In the genomic region with DNA sequence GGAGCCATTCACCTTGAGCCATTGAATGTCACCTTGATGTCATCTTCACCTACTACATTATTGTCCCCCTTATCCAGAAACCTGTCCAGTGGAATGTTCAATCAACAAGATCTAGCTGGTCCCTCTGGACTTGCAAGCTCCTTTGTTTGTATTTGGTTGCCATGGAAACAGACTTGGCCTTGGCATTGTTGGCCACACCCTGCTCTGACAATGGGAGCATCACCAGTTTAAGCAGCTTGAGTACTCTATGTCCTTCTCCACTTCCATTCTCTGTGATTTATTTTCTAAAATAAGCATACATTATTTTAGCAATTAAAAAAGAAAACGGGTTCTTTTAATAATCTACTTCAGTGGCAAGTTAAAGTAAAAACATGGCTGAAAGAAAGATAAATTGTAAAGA, we compare ENCODE assay signal across 22 mouse cellular contexts.
A peak's percentile ranks its signal among the peaks of the same experiment; 100 is the strongest.
DNase-seq lines count a peak whose midpoint lies in the region; ATAC-seq and TF ChIP-seq lines count a peak whose summit lies in the region.
"Had no signal": no experiment of that assay in that cellular context is flagged by ENCODE, and none has a peak within 500 bp of the region (broad histone marks: within the 10 kb centered on the region; RNA-seq: fewer than 3 reads in every experiment).

No protein-coding gene starts in this region.

- H3K9me3 ChIP-seq in forebrain, embryonic 14.5 days (replicated peaks; ENCODE audit: control insufficient read depth, low read length) = no peaks in the 10 kb centered on the region
- H3K9me3 ChIP-seq in forebrain, embryonic 11.5 days (ENCODE audit: control insufficient read depth, low read length) = no peaks in the 10 kb centered on the region
- H3K9me3 ChIP-seq in midbrain, embryonic 14.5 days (ENCODE audit: control insufficient read depth, low read length) = no peaks in the 10 kb centered on the region
- no peaks in the 10 kb centered on the region for H3K9me3 ChIP-seq in midbrain, postnatal 0 days (ENCODE audit: low read length)
- no peaks in the 10 kb centered on the region for H3K9me3 ChIP-seq in forebrain, embryonic 16.5 days (ENCODE audit: control insufficient read depth, low read length)
- H3K9me3 ChIP-seq: forebrain, embryonic 13.5 days; heart, embryonic 15.5 days; hindbrain, embryonic 10.5 days; intestine, embryonic 15.5 days; kidney, embryonic 15.5 days; neural tube, embryonic 12.5 days had no signal

- H3K9ac ChIP-seq in forebrain, embryonic 14.5 days (ENCODE audit: low read length) = no peak overlapping the region
- no peak overlapping the region for H3K9ac ChIP-seq in forebrain, embryonic 11.5 days (ENCODE audit: low read length)
- no peak overlapping the region for H3K9ac ChIP-seq in midbrain, embryonic 14.5 days (replicated peaks; ENCODE audit: low read length)
- no peak overlapping the region for H3K9ac ChIP-seq in midbrain, postnatal 0 days (replicated peaks; ENCODE audit: low read length, poor library complexity, severe bottlenecking)
- H3K9ac ChIP-seq in forebrain, embryonic 16.5 days (replicated peaks; ENCODE audit: low read depth, low read length) = no peak overlapping the region
- H3K9ac ChIP-seq: forebrain, embryonic 13.5 days; heart, embryonic 15.5 days; intestine, embryonic 15.5 days; kidney, embryonic 15.5 days; neural tube, embryonic 12.5 days had no signal

- ATAC-seq in forebrain, embryonic 14.5 days = no peak
- ATAC-seq in forebrain, embryonic 11.5 days (replicated peaks; ENCODE audit: low FRiP score) = no peak
- ATAC-seq in midbrain, embryonic 14.5 days (ENCODE audit: low FRiP score, low TSS enrichment) = no peak
- ATAC-seq in midbrain, postnatal 0 days (ENCODE audit: low FRiP score) = no peak
- no peak for ATAC-seq in forebrain, embryonic 16.5 days
- ATAC-seq: forebrain, embryonic 13.5 days; intestine, embryonic 15.5 days had no signal

- H3K4me2 ChIP-seq in forebrain, embryonic 14.5 days (ENCODE audit: low read length) = no peak overlapping the region
- no peak overlapping the region for H3K4me2 ChIP-seq in forebrain, embryonic 11.5 days (ENCODE audit: low read depth, low read length, severe bottlenecking)
- H3K4me2 ChIP-seq in midbrain, embryonic 14.5 days (ENCODE audit: low read length) = no peak overlapping the region
- H3K4me2 ChIP-seq in midbrain, postnatal 0 days (ENCODE audit: low read depth, low read length, poor library complexity, severe bottlenecking) = no peak overlapping the region
- no peak overlapping the region for H3K4me2 ChIP-seq in forebrain, embryonic 16.5 days (ENCODE audit: low read length)
- H3K4me2 ChIP-seq: forebrain, embryonic 13.5 days; heart, embryonic 15.5 days; intestine, embryonic 15.5 days; kidney, embryonic 15.5 days; neural tube, embryonic 12.5 days had no signal

- H3K4me1 ChIP-seq in forebrain, embryonic 14.5 days (ENCODE audit: control insufficient read depth, insufficient read depth, low read length) = no peaks in the 10 kb centered on the region
- H3K4me1 ChIP-seq in forebrain, embryonic 11.5 days (replicated peaks; ENCODE audit: control insufficient read depth, insufficient read depth, low read length) = no peaks in the 10 kb centered on the region
- no peaks in the 10 kb centered on the region for H3K4me1 ChIP-seq in midbrain, embryonic 14.5 days (ENCODE audit: control insufficient read depth, insufficient read depth, low read length)
- no peaks in the 10 kb centered on the region for H3K4me1 ChIP-seq in midbrain, postnatal 0 days (ENCODE audit: insufficient read depth, low read length)
- peaks cover 7% of the 10 kb centered on the region for H3K4me1 ChIP-seq in forebrain, embryonic 16.5 days (replicated peaks; ENCODE audit: control insufficient read depth, insufficient read depth, low read length)
- H3K4me1 ChIP-seq: neural tube, embryonic 12.5 days had no signal

- no peak overlapping the region for H3K27ac ChIP-seq in forebrain, embryonic 14.5 days (ENCODE audit: low read depth, low read length)
- H3K27ac ChIP-seq in forebrain, embryonic 11.5 days (ENCODE audit: low read depth, low read length) = no peak overlapping the region
- no peak overlapping the region for H3K27ac ChIP-seq in midbrain, embryonic 14.5 days (replicated peaks; ENCODE audit: low read depth, low read length)
- H3K27ac ChIP-seq in midbrain, postnatal 0 days (ENCODE audit: low read depth, low read length) = no peak overlapping the region
- no peak overlapping the region for H3K27ac ChIP-seq in forebrain, embryonic 16.5 days (ENCODE audit: low read length)
- H3K27ac ChIP-seq: forebrain, embryonic 13.5 days; heart, embryonic 15.5 days; hindbrain, embryonic 10.5 days; intestine, embryonic 15.5 days; kidney, embryonic 15.5 days; neural tube, embryonic 12.5 days had no signal

- H3K27me3 ChIP-seq in forebrain, embryonic 14.5 days (replicated peaks; ENCODE audit: control insufficient read depth, insufficient read depth, low read length) = no peaks in the 10 kb centered on the region
- H3K27me3 ChIP-seq in forebrain, embryonic 11.5 days (ENCODE audit: control insufficient read depth, insufficient read depth, low read length) = no peaks in the 10 kb centered on the region
- H3K27me3 ChIP-seq in midbrain, embryonic 14.5 days (ENCODE audit: control insufficient read depth, insufficient read depth, low read length) = no peaks in the 10 kb centered on the region
- no peaks in the 10 kb centered on the region for H3K27me3 ChIP-seq in midbrain, postnatal 0 days (ENCODE audit: insufficient read depth, low read length)
- H3K27me3 ChIP-seq in forebrain, embryonic 16.5 days (replicated peaks; ENCODE audit: control insufficient read depth, insufficient read depth, low read length) = no peaks in the 10 kb centered on the region
- H3K27me3 ChIP-seq: forebrain, embryonic 13.5 days; intestine, embryonic 15.5 days; neural tube, embryonic 12.5 days had no signal

- peak; percentile 30 for DNase-seq in forebrain, embryonic 14.5 days (ENCODE audit: low spot score)
- DNase-seq in forebrain, embryonic 11.5 days (ENCODE audit: low spot score) = no peak
- DNase-seq in midbrain, embryonic 14.5 days = peak; percentile 40
- no peak for DNase-seq in midbrain, postnatal 0 days (ENCODE audit: low spot score)
- peak; percentile 56 for DNase-seq in embryo, embryonic 10.5 days (ENCODE audit: low spot score)
- DNase-seq in spleen, adult 12 weeks (ENCODE audit: low spot score) = no peak
- DNase-seq in thymus, postnatal 25 days = no peak
- DNase-seq: adrenal gland, postnatal 10 days; B cell, adult 2 months; cerebellum, adult 2 months; heart, adult 18-20 months; layer of hippocampus, postnatal 36 days; liver; lung, adult 18-20 months; right cerebral cortex, postnatal 25 days had no signal

- WGBS in forebrain, embryonic 14.5 days = 80% methylated on average over 1 of the region's 1 CpGs
- 78% methylated on average over 1 of the region's 1 CpGs for WGBS in forebrain, embryonic 11.5 days
- WGBS in midbrain, embryonic 14.5 days = 84% methylated on average over 1 of the region's 1 CpGs
- WGBS in midbrain, postnatal 0 days = 88% methylated on average over 1 of the region's 1 CpGs
- WGBS in forebrain, embryonic 16.5 days = 86% methylated on average over 1 of the region's 1 CpGs

- H3K36me3 ChIP-seq in forebrain, embryonic 14.5 days (ENCODE audit: control insufficient read depth, insufficient read depth, low read length) = no peaks in the 10 kb centered on the region
- no peaks in the 10 kb centered on the region for H3K36me3 ChIP-seq in forebrain, embryonic 11.5 days (ENCODE audit: control insufficient read depth, insufficient read depth, low read length)
- no peaks in the 10 kb centered on the region for H3K36me3 ChIP-seq in midbrain, embryonic 14.5 days (ENCODE audit: control insufficient read depth, insufficient read depth, low read length)
- H3K36me3 ChIP-seq in midbrain, postnatal 0 days (ENCODE audit: insufficient read depth, low read length) = no peaks in the 10 kb centered on the region
- no peaks in the 10 kb centered on the region for H3K36me3 ChIP-seq in forebrain, embryonic 16.5 days (ENCODE audit: control insufficient read depth, insufficient read depth)
- H3K36me3 ChIP-seq: heart, embryonic 15.5 days; hindbrain, embryonic 10.5 days; intestine, embryonic 15.5 days; kidney, embryonic 15.5 days; neural tube, embryonic 12.5 days had no signal

- TF ChIP-seq CTCF in midbrain, postnatal 0 days (IDR thresholded peaks at IDR 0.05) = no peak

- no peak overlapping the region for H3K4me3 ChIP-seq in forebrain, embryonic 14.5 days (ENCODE audit: low read depth, low read length)
- no peak overlapping the region for H3K4me3 ChIP-seq in forebrain, embryonic 11.5 days (ENCODE audit: low read depth, low read length)
- H3K4me3 ChIP-seq in midbrain, embryonic 14.5 days (replicated peaks; ENCODE audit: low read depth, low read length) = no peak overlapping the region
- H3K4me3 ChIP-seq in midbrain, postnatal 0 days (ENCODE audit: low read depth, low read length) = no peak overlapping the region
- H3K4me3 ChIP-seq in forebrain, embryonic 16.5 days (replicated peaks; ENCODE audit: low read length) = no peak overlapping the region
- H3K4me3 ChIP-seq: forebrain, embryonic 13.5 days; heart, embryonic 15.5 days; hindbrain, embryonic 10.5 days; intestine, embryonic 15.5 days; kidney, embryonic 15.5 days; neural tube, embryonic 12.5 days had no signal

Comparison
In these comparisons a context has a peak if more than half of its experiments do, and no peak if none do; other contexts are left out.
1. DNase-seq: peak in forebrain, embryonic 14.5 days (single experiment), midbrain, embryonic 14.5 days (single experiment) and embryo, embryonic 10.5 days (single experiment); none in forebrain, embryonic 11.5 days (single experiment), midbrain, postnatal 0 days (single experiment), spleen, adult 12 weeks (single experiment) and thymus, postnatal 25 days (single experiment).